Mouse (Mus musculus) adrenal gland, adult 2 months (tissue): ENCODE data around the gene 1810009J06Rik. TPM values are rescaled to one million over a fixed set of nuclear protein-coding genes. Genes with fewer than 3 reads are reported as not detected.
"Not testable (repeated sequence)": the region's sequence is repeated elsewhere in the genome, so short reads cannot be mapped to it uniquely, and the experiment has no call there.

Source experiments
- DNase-seq: peaks from one replicate; pipeline ENCODE4 v3.0.0; 2021
- long read RNA-seq: library from polyadenylated mRNA; stranded (forward); transcript quantifications from one replicate; pipeline ENCODE4 v2.0.0, GENCODE M21; 2021
- polyA plus RNA-seq: library from polyadenylated mRNA; depleted of rRNA; stranded (reverse); fragments of >200 nt; gene quantifications from 2 replicates; pipeline ENCODE4 v1.2.3, GENCODE M21; 2012; rRNA removed
- total RNA-seq, 2 experiments: library from RNA; stranded (reverse); gene quantifications; 2 replicates each; pipeline ENCODE4 v1.2.3; 2021

The 1810009J06Rik gene
- not detected for total RNA-seq
- polyA plus RNA-seq = not detected in 2 replicates
- long read RNA-seq = 0 reads

GRCm38 (mm10) chr6:40964454-40964853, at the start of gene 1810009J06Rik:
TSS of gene 1810009J06Rik (plus strand) at chr6:40964754.
- DNase-seq = not testable (repeated sequence)

- DNase-seq = no peak
Observed at GRCm38 (mm10) chr6:40919954-40920353, 44.6 kb upstream of the 1810009J06Rik start.

- DNase-seq = no peak
Observed at GRCm38 (mm10) chr6:40940457-40940856, 24.1 kb upstream of the 1810009J06Rik start, which contains the start of gene 1700074P13Rik. TSS of gene 1700074P13Rik (minus strand) at chr6:40940557.

GRCm38 (mm10) chr6:40951770-40952169, 12.8 kb upstream of the 1810009J06Rik start, which contains the start of gene Gm4744:
TSS of gene Gm4744 (minus strand) at chr6:40951870.
- no peak for DNase-seq

- no peak for DNase-seq
Observed at GRCm38 (mm10) chr6:40953716-40954115, 10.8 kb upstream of the 1810009J06Rik start.

GRCm38 (mm10) chr6:40999379-40999778, 34.8 kb downstream of the 1810009J06Rik start, which contains the start of gene Gm2663:
TSS of gene Gm2663 (minus strand) at chr6:40999479.
- not testable (repeated sequence) for DNase-seq

- DNase-seq = no peak
Observed at GRCm38 (mm10) chr6:41015065-41015464, 50.5 kb downstream of the 1810009J06Rik start.

Other genes with a start within 250 kb of the 1810009J06Rik start
- not detected for gene Moxd2, start 77.3 kb upstream of the 1810009J06Rik start, total RNA-seq
- gene Moxd2, start 77.3 kb upstream of the 1810009J06Rik start, polyA plus RNA-seq = not detected in 2 replicates
- not detected for gene Prss58, start 64.4 kb upstream of the 1810009J06Rik start, total RNA-seq
- gene Prss58, start 64.4 kb upstream of the 1810009J06Rik start, polyA plus RNA-seq = not detected in 2 replicates
- gene 1700074P13Rik, start 24.2 kb upstream of the 1810009J06Rik start, total RNA-seq = not detected
- not detected in 2 replicates for gene 1700074P13Rik, start 24.2 kb upstream of the 1810009J06Rik start, polyA plus RNA-seq
- not detected for gene Gm4744, start 12.9 kb upstream of the 1810009J06Rik start, total RNA-seq
- gene Gm4744, start 12.9 kb upstream of the 1810009J06Rik start, polyA plus RNA-seq = not detected in 2 replicates
- gene Gm2663, start 34.7 kb downstream of the 1810009J06Rik start, total RNA-seq = not detected
- gene Gm2663, start 34.7 kb downstream of the 1810009J06Rik start, polyA plus RNA-seq = not detected in 2 replicates
- not detected for gene 2210010C04Rik, start 70.8 kb downstream of the 1810009J06Rik start, total RNA-seq
- gene 2210010C04Rik, start 70.8 kb downstream of the 1810009J06Rik start, polyA plus RNA-seq = 0.08 TPM in 1 of 2 replicates, not detected in the other